ENCODE assay signal across 15 mouse cellular contexts in genomic region chr8:49462602-49463001, GRCm38 (mm10).
DNase-seq lines count a peak whose midpoint lies in the region; ATAC-seq lines count a peak whose summit lies in the region.
"Had no signal": no experiment of that assay in that cellular context is flagged by ENCODE, and none has a peak within 500 bp of the region (broad histone marks: within the 10 kb centered on the region; RNA-seq: fewer than 3 reads in every experiment).

No protein-coding gene starts in this region.

- H3K9ac ChIP-seq in midbrain, embryonic 11.5 days (ENCODE audit: low read length) = no peak overlapping the region
- H3K9ac ChIP-seq: liver, postnatal 0 days had no signal

- WGBS in midbrain, embryonic 11.5 days = 48% methylated on average over 8 of the region's 8 CpGs

- DNase-seq in embryo, embryonic 10 days (ENCODE audit: low spot score) = peak; percentile 9
- no peak for DNase-seq in embryo, embryonic 9.5 days (ENCODE audit: extremely low spot score)
- DNase-seq in retina, embryonic 14.5 days (ENCODE audit: low spot score) = peak; percentile 70
- DNase-seq in retina, postnatal 1 day = no peak
- DNase-seq in midbrain, embryonic 11.5 days (ENCODE audit: low spot score, missing footprints) = peak; percentile 89
- no peak for DNase-seq in lung, postnatal 25 days (ENCODE audit: low spot score)
- no peak for DNase-seq in kidney, adult 8-10 months
- DNase-seq in kidney, adult 18-20 months = no peak
- DNase-seq: gastrocnemius, postnatal 14 days; liver, postnatal 0 days; thymus, postnatal 36 days had no signal

- peak; percentile 15; the same call in 1 of the 2 replicates for ATAC-seq in midbrain, embryonic 11.5 days (ENCODE audit: low FRiP score)
- ATAC-seq: liver, postnatal 0 days had no signal

- no peak overlapping the region for H3K4me3 ChIP-seq in midbrain, embryonic 11.5 days (ENCODE audit: low read depth, low read length)
- H3K4me3 ChIP-seq: heart, embryonic 10.5 days; myocyte had no signal

- H3K27ac ChIP-seq in midbrain, embryonic 11.5 days (ENCODE audit: low read depth, low read length) = no peak overlapping the region; the same call in 1 of the 2 replicates
- H3K27ac ChIP-seq: heart, embryonic 10.5 days; macrophage had no signal

- no peak overlapping the region for H3K4me2 ChIP-seq in midbrain, embryonic 11.5 days

- no peaks in the 10 kb centered on the region for H3K36me3 ChIP-seq in midbrain, embryonic 11.5 days (ENCODE audit: control insufficient read depth, insufficient read depth, low read length)
- H3K36me3 ChIP-seq: heart, embryonic 10.5 days had no signal

- peaks cover 14% of the 10 kb centered on the region for H3K4me1 ChIP-seq in midbrain, embryonic 11.5 days (ENCODE audit: control insufficient read depth, insufficient read depth, low read length)

- H3K9me3 ChIP-seq in midbrain, embryonic 11.5 days (ENCODE audit: control insufficient read depth, low read length) = no peaks in the 10 kb centered on the region
- H3K9me3 ChIP-seq: heart, embryonic 10.5 days had no signal

- H3K27me3 ChIP-seq in midbrain, embryonic 11.5 days (ENCODE audit: control insufficient read depth, insufficient read depth, low read length) = no peaks in the 10 kb centered on the region
- H3K27me3 ChIP-seq: CH12.LX had no signal

Comparison
In these comparisons a context has a peak if more than half of its experiments do, and no peak if none do; other contexts are left out.
1. DNase-seq: peak in embryo, embryonic 10 days (single experiment), retina, embryonic 14.5 days (single experiment) and midbrain, embryonic 11.5 days (single experiment); none in embryo, embryonic 9.5 days (single experiment), retina, postnatal 1 day (single experiment), lung, postnatal 25 days (single experiment), kidney, adult 8-10 months (0 of 2) and kidney, adult 18-20 months (single experiment).